Mouse (Mus musculus) granulocyte monocyte progenitor cell, adult 5-6 weeks (primary cell): ENCODE measurements at regions not wholly inside any gene's neighbourhood (a gene's known extent, or its start where the extent isn't known, plus 50 kb on each side); places are given as distances from the start of the nearest gene placed in this dataset.

Experiments
- ATAC-seq: replicated peaks from 2 replicates; pipeline ENCODE4 v1.8.0; 2016; ENCODE audit warnings: mild to moderate bottlenecking, moderate TSS enrichment, inconsistent platforms; ENCODE audit not compliant: poor library complexity, severe bottlenecking

- no peak for ATAC-seq
Measured at GRCm38 (mm10) chr4:84028120-84028519, 502.8 kb downstream of the Ccdc171 start.

- no peak for ATAC-seq
Measured at GRCm38 (mm10) chr4:84030916-84031315, 505.6 kb downstream of the Ccdc171 start.

- ATAC-seq = no peak
Measured at GRCm38 (mm10) chr4:84032505-84032904, 507.2 kb downstream of the Ccdc171 start.

GRCm38 (mm10) chr4:84035347-84035746 is 510.0 kb downstream of the Ccdc171 start:
- no peak for ATAC-seq

- ATAC-seq = peak; percentile 98
Measured at GRCm38 (mm10) chr4:84037535-84037934, 512.2 kb downstream of the Ccdc171 start.

- ATAC-seq = no peak
Measured at GRCm38 (mm10) chr4:84050243-84050642, 524.9 kb downstream of the Ccdc171 start.

GRCm38 (mm10) chr4:84056863-84057502 is 531.6 kb downstream of the Ccdc171 start:
- no peak for ATAC-seq

GRCm38 (mm10) chr4:84060187-84060586 is 534.8 kb downstream of the Ccdc171 start:
- ATAC-seq = peak; percentile 57

GRCm38 (mm10) chr4:84063755-84064154 is 538.4 kb downstream of the Ccdc171 start:
- ATAC-seq = no peak

GRCm38 (mm10) chr4:84064614-84065456 is 539.5 kb downstream of the Ccdc171 start:
- peak; percentile 69 for ATAC-seq

GRCm38 (mm10) chr4:84065457-84066124 is 540.2 kb downstream of the Ccdc171 start:
- no peak for ATAC-seq

GRCm38 (mm10) chr4:84067931-84068575 is 542.7 kb downstream of the Ccdc171 start:
- ATAC-seq = peak; percentile 70

- ATAC-seq = no peak
Measured at GRCm38 (mm10) chr4:84068947-84069663, 543.8 kb downstream of the Ccdc171 start.

GRCm38 (mm10) chr4:84069681-84070080 is 544.3 kb downstream of the Ccdc171 start:
- ATAC-seq = no peak

- ATAC-seq = no peak
Measured at GRCm38 (mm10) chr4:84070089-84070488, 544.7 kb downstream of the Ccdc171 start.

- no peak for ATAC-seq
Measured at GRCm38 (mm10) chr4:84072096-84072495, 546.8 kb downstream of the Ccdc171 start.

- no peak; the same call in 1 of the 2 replicates for ATAC-seq
Measured at GRCm38 (mm10) chr4:84076526-84076925, 551.2 kb downstream of the Ccdc171 start.

GRCm38 (mm10) chr4:84079516-84079915 is 554.2 kb downstream of the Ccdc171 start:
- peak; percentile 75 for ATAC-seq

GRCm38 (mm10) chr4:84081518-84081917 is 556.2 kb downstream of the Ccdc171 start:
- ATAC-seq = peak; percentile 50; the same call in 1 of the 2 replicates

GRCm38 (mm10) chr4:84088166-84088565 is 562.8 kb downstream of the Ccdc171 start:
- no peak for ATAC-seq
